Mouse (Mus musculus) ES-Bruce4 (cell line): Measurements from ENCODE around the gene Abcf3.

ENCODE experiments used
- CTCF ChIP-seq: IDR thresholded peaks from one replicate; pipeline ENCODE4 v1.8.1; 2011; ENCODE audit warnings: low read depth, low read length
- EP300 ChIP-seq: IDR thresholded peaks from 2 replicates; pipeline ENCODE4 v1.6.1; 2011; ENCODE audit warnings: low read depth, low read length; ENCODE audit not compliant: insufficient read depth
- POLR2A ChIP-seq: IDR thresholded peaks from one replicate; pipeline ENCODE4 v1.8.1; 2011; ENCODE audit warnings: low read length; ENCODE audit not compliant: insufficient read depth

DNA sequence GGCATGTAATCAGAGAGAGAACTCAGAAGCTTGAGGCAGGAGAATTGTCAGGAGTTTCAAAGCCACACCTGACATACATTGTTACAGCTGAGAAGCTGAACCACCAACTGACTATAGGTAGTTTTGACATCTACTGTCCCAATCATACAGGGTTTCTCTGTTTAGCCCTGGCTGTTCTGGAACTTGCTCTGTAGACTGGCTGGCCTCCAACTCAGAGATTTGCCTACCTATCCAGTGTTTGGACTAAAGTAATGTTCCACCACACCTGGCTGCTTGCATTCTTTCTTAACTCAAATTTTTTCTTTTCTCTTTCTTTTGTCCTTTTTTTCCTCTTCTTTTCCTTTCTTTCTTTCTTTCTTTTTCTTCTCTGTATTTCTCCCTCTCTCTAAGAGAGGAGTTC is 32.3 kb upstream of the Abcf3 start:
- TF ChIP-seq CTCF (no peak), POLR2A (no peak), EP300 (no peak)
